ENCODE assay signal across 8 mouse cellular contexts in genomic region chr2:91929936-91930335, GRCm38 (mm10). TPM values are rescaled to one million over a fixed set of nuclear protein-coding genes. Genes with fewer than 3 reads are reported as not detected.
DNase-seq lines count a peak whose midpoint lies in the region; ATAC-seq and TF ChIP-seq lines count a peak whose summit lies in the region.

No protein-coding gene starts in this region.

- H3K36me3 ChIP-seq in forebrain, postnatal 0 days (ENCODE audit: insufficient read depth), result peaks cover 4% of the 10 kb centered on the region; the same call in 1 of the 2 replicates
- peaks cover 22% of the 10 kb centered on the region for H3K36me3 ChIP-seq in intestine, postnatal 0 days (ENCODE audit: control insufficient read depth, insufficient read depth)
- H3K36me3 ChIP-seq in lung, embryonic 14.5 days (ENCODE audit: insufficient read depth), result peaks cover 31% of the 10 kb centered on the region

- H3K9ac ChIP-seq in forebrain, postnatal 0 days, result no peak overlapping the region
- H3K9ac ChIP-seq in intestine, postnatal 0 days (ENCODE audit: low read depth, low read length), result no peak overlapping the region
- peak overlapping the region; percentile 96 for H3K9ac ChIP-seq in lung, embryonic 14.5 days

- no peak overlapping the region for H3K27ac ChIP-seq in forebrain, postnatal 0 days (ENCODE audit: low read depth, low read length)
- no peak overlapping the region for H3K27ac ChIP-seq in intestine, postnatal 0 days (ENCODE audit: low read depth, low read length)
- H3K27ac ChIP-seq in lung, embryonic 14.5 days (ENCODE audit: low read depth), result peak overlapping the region; percentile 98; the same call in 1 of the 2 replicates

- TF ChIP-seq CTCF in forebrain, postnatal 0 days (IDR thresholded peaks at IDR 0.05; ENCODE audit: low read depth), result peak; percentile 78
- TF ChIP-seq CTCF in intestine, postnatal 0 days (IDR thresholded peaks at IDR 0.05; ENCODE audit: low read depth), result peak; percentile 84
- peak; percentile 86 for TF ChIP-seq CTCF in lung, embryonic 14.5 days (IDR thresholded peaks at IDR 0.05; ENCODE audit: low read depth)

- DNase-seq in right cerebral cortex, postnatal 4 days, result peak; percentile 53
- DNase-seq in right cerebral cortex, postnatal 25 days, result no peak
- peak; percentile 74 for DNase-seq in cerebellum, adult 11-12 months
- DNase-seq in forebrain, postnatal 0 days, result no peak
- peak; percentile 95 for DNase-seq in lung, embryonic 14.5 days
- peak; percentile 65 for DNase-seq in retina, postnatal 7 days (ENCODE audit: low read depth, low spot score)
- no peak for DNase-seq in frontal cortex, postnatal 25 days (ENCODE audit: low spot score in 2 of 2)

- no peaks in the 10 kb centered on the region for H3K27me3 ChIP-seq in forebrain, postnatal 0 days (ENCODE audit: insufficient read depth, low read length)
- peaks cover 2% of the 10 kb centered on the region; the same call in 1 of the 2 replicates for H3K27me3 ChIP-seq in intestine, postnatal 0 days (replicated peaks; ENCODE audit: control insufficient read depth, insufficient read depth, low read length)
- H3K27me3 ChIP-seq in lung, embryonic 14.5 days (ENCODE audit: insufficient read depth, low read length), result peaks cover 2% of the 10 kb centered on the region

- peaks cover 7% of the 10 kb centered on the region; the same call in 1 of the 2 replicates for H3K4me1 ChIP-seq in forebrain, postnatal 0 days (ENCODE audit: insufficient read depth)
- peaks cover 6% of the 10 kb centered on the region; the same call in 1 of the 2 replicates for H3K4me1 ChIP-seq in intestine, postnatal 0 days (replicated peaks; ENCODE audit: control insufficient read depth, insufficient read depth, low read length)
- peaks cover 11% of the 10 kb centered on the region for H3K4me1 ChIP-seq in lung, embryonic 14.5 days (ENCODE audit: insufficient read depth)

- no peaks in the 10 kb centered on the region for H3K9me3 ChIP-seq in forebrain, postnatal 0 days (ENCODE audit: low read length)
- H3K9me3 ChIP-seq in intestine, postnatal 0 days (ENCODE audit: control insufficient read depth), result no peaks in the 10 kb centered on the region
- no peaks in the 10 kb centered on the region for H3K9me3 ChIP-seq in lung, embryonic 14.5 days (ENCODE audit: low read depth, low read length)

- peak overlapping the region; percentile 80 for H3K4me2 ChIP-seq in forebrain, postnatal 0 days (ENCODE audit: low read depth)
- H3K4me2 ChIP-seq in intestine, postnatal 0 days (replicated peaks; ENCODE audit: low read depth), result peak overlapping the region; percentile 65
- peak overlapping the region; percentile 90 for H3K4me2 ChIP-seq in lung, embryonic 14.5 days

- ATAC-seq in forebrain, postnatal 0 days, result no peak
- no peak for ATAC-seq in intestine, postnatal 0 days
- 0 out of 2 replicates have a peak, but pooled peaks have one; percentile 8 for ATAC-seq in lung, embryonic 14.5 days (ENCODE audit: insufficient read depth)

- WGBS in forebrain, postnatal 0 days, result 11% methylated on average over 12 of the region's 12 CpGs
- WGBS in intestine, postnatal 0 days, result 23% methylated on average over 12 of the region's 12 CpGs
- WGBS in lung, embryonic 14.5 days, result 8% methylated on average over 12 of the region's 12 CpGs

- peak overlapping the region; percentile 49; the same call in 1 of the 2 replicates for H3K4me3 ChIP-seq in forebrain, postnatal 0 days (ENCODE audit: low read depth, low read length)
- no peak overlapping the region; the same call in 1 of the 2 replicates for H3K4me3 ChIP-seq in intestine, postnatal 0 days (ENCODE audit: low read depth, low read length)
- peak overlapping the region; percentile 77 for H3K4me3 ChIP-seq in lung, embryonic 14.5 days (ENCODE audit: low read depth, low read length)

RNA-seq across cellular contexts. Expression of gene Mdk, which starts 2.2 kb away (rescaled TPM):
- 74.2 and 75.5 TPM in 2 replicates for total RNA-seq in forebrain, postnatal 0 days (2014; rRNA removed)
- 121 and 162 TPM in 2 replicates for polyA plus RNA-seq in forebrain, postnatal 0 days (2015; fragmentation: Nextera tagmentation; extraction: Ambion mirVana)
- polyA plus RNA-seq in intestine, postnatal 0 days (2015; fragmentation: Nextera tagmentation; extraction: Ambion mirVana), result 119 and 128 TPM in 2 replicates
- 1,044 and 1,097 TPM in 2 replicates for polyA plus RNA-seq in lung, embryonic 14.5 days (2014; fragmentation: Nextera tagmentation; extraction: Ambion mirVana)

RNA-seq across cellular contexts. Expression of gene Chrm4, which starts 2.9 kb away (rescaled TPM):
- 4.0 and 7.0 TPM in 2 replicates for total RNA-seq in forebrain, postnatal 0 days (2014; rRNA removed)
- 1.1 and 1.3 TPM in 2 replicates for polyA plus RNA-seq in forebrain, postnatal 0 days (2015; fragmentation: Nextera tagmentation; extraction: Ambion mirVana)
- polyA plus RNA-seq in intestine, postnatal 0 days (2015; fragmentation: Nextera tagmentation; extraction: Ambion mirVana), result 0.24 and 0.26 TPM in 2 replicates
- polyA plus RNA-seq in lung, embryonic 14.5 days (2014; fragmentation: Nextera tagmentation; extraction: Ambion mirVana), result 0.22 and 0.33 TPM in 2 replicates

RNA-seq across cellular contexts. Expression of gene Gm9821, which starts 15.6 kb away (rescaled TPM):
- not detected in 2 replicates for total RNA-seq in forebrain, postnatal 0 days (2014; rRNA removed)
- polyA plus RNA-seq in forebrain, postnatal 0 days (2015; fragmentation: Nextera tagmentation; extraction: Ambion mirVana), result not detected in 2 replicates
- 0.21 and 0.30 TPM in 2 replicates for polyA plus RNA-seq in intestine, postnatal 0 days (2015; fragmentation: Nextera tagmentation; extraction: Ambion mirVana)
- 0.34 and 1.1 TPM in 2 replicates for polyA plus RNA-seq in lung, embryonic 14.5 days (2014; fragmentation: Nextera tagmentation; extraction: Ambion mirVana)

RNA-seq across cellular contexts. Expression of gene Dgkz, which starts 45.7 kb away (rescaled TPM):
- total RNA-seq in forebrain, postnatal 0 days (2014; rRNA removed), result 112 and 116 TPM in 2 replicates
- 29.1 and 31.4 TPM in 2 replicates for polyA plus RNA-seq in forebrain, postnatal 0 days (2015; fragmentation: Nextera tagmentation; extraction: Ambion mirVana)
- polyA plus RNA-seq in intestine, postnatal 0 days (2015; fragmentation: Nextera tagmentation; extraction: Ambion mirVana), result 53.2 and 56.8 TPM in 2 replicates
- polyA plus RNA-seq in lung, embryonic 14.5 days (2014; fragmentation: Nextera tagmentation; extraction: Ambion mirVana), result 59.2 and 63.9 TPM in 2 replicates

Comparison
In these comparisons a context has a peak if more than half of its experiments do, and no peak if none do; other contexts are left out.
1. DNase-seq: peak in right cerebral cortex, postnatal 4 days (single experiment), cerebellum, adult 11-12 months (single experiment), lung, embryonic 14.5 days (single experiment) and retina, postnatal 7 days (single experiment); none in right cerebral cortex, postnatal 25 days (single experiment), forebrain, postnatal 0 days (single experiment) and frontal cortex, postnatal 25 days (0 of 2).
2. Peak in every context shown above with its lines, with median percentiles within 50 percentile points of each other: H3K4me2 ChIP-seq and CTCF ChIP-seq.